Mouse (Mus musculus) adrenal gland, postnatal 0 days (tissue): Measurements from ENCODE around the gene Pard6b. TPM values are rescaled to one million over a fixed set of nuclear protein-coding genes. Genes with fewer than 3 reads are reported as not detected.

Source experiments
- microRNA-seq: library from miRNA; unstranded; fragments of <30 nt; microRNA quantifications from one replicate; pipeline ENCODE4, GENCODE M21; 2016; ENCODE audit warnings: borderline replicate concordance; ENCODE audit not compliant: insufficient number of aligned reads
- polyA plus RNA-seq: library from polyadenylated mRNA; unstranded; fragments of >200 nt; fragmentation: Nextera tagmentation; extraction: Ambion mirVana; gene quantifications from 2 replicates; pipeline ENCODE4 v1.2.1, GENCODE M21; 2015

Pard6b gene
- polyA plus RNA-seq: 2.6 and 2.7 TPM in 2 replicates

DNA sequence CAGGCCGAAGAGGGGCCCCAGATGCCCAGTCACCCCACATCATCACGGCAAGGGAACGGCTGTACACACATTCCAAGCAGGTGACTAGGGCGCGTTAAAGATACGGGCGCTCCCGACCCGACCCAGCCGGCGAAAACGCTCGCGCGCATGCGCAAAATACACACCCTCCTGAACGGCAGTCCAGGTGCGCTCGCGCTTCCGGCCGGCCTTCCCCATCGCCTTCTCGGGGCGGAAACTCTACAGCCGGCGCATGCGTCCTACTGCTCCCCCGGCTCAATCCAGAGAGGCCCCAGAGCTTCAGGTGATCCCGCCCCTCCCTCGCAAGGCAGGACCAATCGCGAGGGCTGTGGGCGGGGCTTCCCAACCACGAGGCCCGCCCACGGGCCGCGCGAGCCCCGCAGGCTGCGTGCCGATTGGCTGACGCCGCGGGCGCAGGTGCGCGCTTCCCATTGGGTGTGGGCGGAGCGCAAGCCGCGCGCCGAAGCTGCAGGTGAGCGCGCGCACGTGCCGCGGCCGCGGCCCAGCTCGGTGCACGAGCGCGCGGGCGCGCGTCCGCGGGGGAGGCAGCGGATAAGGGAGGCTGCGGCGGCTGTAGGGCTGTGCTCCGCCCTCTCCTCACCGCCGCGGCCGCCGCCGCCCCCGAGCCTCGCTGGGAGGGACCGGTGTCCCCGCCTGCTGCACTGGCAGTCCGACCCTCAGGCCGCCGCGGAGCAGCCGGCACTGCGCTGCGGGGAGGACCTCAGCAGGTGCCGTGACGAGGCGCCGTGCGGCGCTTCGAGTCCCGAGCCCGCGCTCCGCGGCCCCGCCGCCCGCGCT is at the start of gene Pard6b:
Gene Pard6b, plus strand, starts transcription at position 574 of the 816 bp plus-strand sequence.

Small RNA genes within 50 kb of the gene (microRNA-seq; reads per million reads assigned to microRNA genes)
- gene Gm24327: not detected

Other genes starting within 250 kb of the Pard6b start
- 39.0 and 54.0 TPM in 2 replicates for gene Ptpn1, start 148.9 kb upstream of the Pard6b start, polyA plus RNA-seq
- gene Ripor3, start 70.4 kb upstream of the Pard6b start, polyA plus RNA-seq: 2.0 and 2.2 TPM in 2 replicates
- gene Adnp, start 126.1 kb downstream of the Pard6b start, polyA plus RNA-seq: 11.4 and 15.4 TPM in 2 replicates
- gene Gm20716, start 149.4 kb downstream of the Pard6b start, polyA plus RNA-seq: 6.4 and 7.3 TPM in 2 replicates
- 205 and 252 TPM in 2 replicates for gene Dpm1, start 149.6 kb downstream of the Pard6b start, polyA plus RNA-seq
- gene Mocs3, start 149.6 kb downstream of the Pard6b start, polyA plus RNA-seq: 8.5 and 12.4 TPM in 2 replicates
- not detected in 2 replicates for gene Kcng1, start 200.7 kb downstream of the Pard6b start, polyA plus RNA-seq